Mouse (Mus musculus) naive thymus-derived CD4-positive, alpha-beta T cell, adult 2 months (primary cell): ENCODE measurements around the gene Slc30a2.
"Not testable (repeated sequence)": the region's sequence is repeated elsewhere in the genome, so short reads cannot be mapped to it uniquely, and the experiment has no call there.

Experiments
- DNase-seq: peaks from one replicate; pipeline ENCODE4 v3.0.0-alpha.2; 2011; ENCODE audit warnings: low read depth

Slc30a2 gene

GRCm38 (mm10) chr4:134357461-134357771 is 14.4 kb downstream of the Slc30a2 start:
- no peak for DNase-seq

DNA sequence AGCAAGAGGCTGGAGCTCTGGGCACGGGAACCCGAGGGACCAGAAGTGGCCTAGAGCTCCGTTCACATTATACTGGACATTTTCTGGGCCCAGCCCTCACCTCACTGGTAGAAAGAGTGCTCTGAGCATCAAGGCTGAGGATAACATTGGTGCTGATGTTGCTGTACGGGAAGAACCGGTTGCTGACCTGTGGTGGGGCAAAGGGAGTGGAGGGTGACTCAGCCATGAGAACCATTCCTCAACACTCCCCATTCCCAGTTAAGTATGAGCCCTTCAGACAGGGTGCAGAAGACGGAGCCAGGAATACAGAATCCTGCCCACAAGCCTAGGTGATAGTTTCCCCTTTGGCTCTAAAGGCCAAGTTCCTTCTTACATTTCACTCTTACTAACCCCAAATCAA is 16.7 kb downstream of the Slc30a2 start:
- no peak for DNase-seq

GRCm38 (mm10) chr4:134361215-134361614 is 18.2 kb downstream of the Slc30a2 start:
- peak; percentile 87 for DNase-seq

GRCm38 (mm10) chr4:134362124-134362523 is 19.1 kb downstream of the Slc30a2 start:
- no peak for DNase-seq

DNA sequence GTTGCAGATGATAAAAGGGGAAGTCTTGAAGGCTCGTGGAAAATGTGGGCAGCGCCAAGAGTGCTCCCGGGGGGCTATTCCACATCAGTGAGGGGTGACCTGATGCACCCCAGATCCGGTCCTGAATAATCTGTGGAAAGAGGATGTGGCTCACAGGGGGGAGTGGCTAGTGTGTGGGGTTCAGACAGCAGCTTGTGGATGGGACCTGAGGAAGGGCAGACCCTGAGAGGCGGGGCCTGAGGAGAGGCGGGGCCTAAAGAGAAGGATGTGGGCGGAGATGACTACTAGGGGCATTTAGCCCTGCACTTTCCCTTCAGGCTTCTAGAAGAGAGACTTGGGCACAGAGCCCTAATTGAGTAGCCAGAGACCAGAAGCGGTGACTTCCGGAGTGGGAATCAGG is 19.6 kb downstream of the Slc30a2 start:
- peak; percentile 85 for DNase-seq

DNA sequence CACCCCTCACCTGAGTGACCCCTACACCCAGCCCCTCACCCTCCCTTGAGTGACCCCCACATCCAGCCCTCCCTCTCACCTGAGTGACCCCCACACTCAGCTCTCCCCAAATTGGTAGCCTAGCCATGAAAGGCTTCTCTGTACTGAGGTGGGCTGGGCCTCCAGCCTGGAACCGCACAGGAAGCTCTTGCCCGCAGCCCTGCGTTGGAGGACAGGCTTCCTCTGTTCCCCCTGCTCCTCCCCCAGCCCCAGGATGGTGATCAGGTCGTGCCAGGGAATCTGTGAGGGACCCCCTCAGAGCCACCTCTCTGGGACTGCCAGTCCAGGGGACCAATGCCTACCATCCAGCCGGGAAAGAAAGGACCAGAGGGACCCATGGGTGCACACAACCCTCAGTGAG is 22.3 kb downstream of the Slc30a2 start:
- DNase-seq = peak; percentile 45

DNA sequence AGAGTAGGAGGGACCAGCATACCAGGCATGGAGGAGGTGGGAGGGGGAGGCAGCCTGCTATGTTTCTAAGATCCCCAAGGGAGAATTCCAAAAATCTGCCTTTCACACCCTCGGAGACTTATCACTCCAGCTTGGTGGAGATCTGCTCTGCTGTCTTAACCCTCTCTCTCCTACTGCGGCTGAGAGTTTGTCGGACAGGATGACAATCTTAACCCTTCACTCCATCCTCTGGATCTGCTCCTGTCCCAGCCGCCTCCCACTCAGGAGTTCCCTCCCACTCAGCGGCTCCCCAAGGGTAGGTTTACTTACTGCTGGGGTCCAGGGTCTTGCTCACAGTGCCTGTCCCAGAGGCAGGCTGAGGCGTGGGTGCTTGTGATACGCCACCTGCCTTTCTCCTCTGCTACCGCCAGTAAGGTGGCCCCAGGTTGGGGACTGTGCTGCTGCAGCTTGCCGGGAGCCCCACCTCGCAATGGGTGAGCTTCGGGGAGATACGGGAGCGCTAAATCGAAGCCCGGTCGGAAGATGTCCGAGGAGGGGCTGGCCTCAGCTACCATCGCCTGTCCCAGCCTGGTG is 27.8 kb downstream of the Slc30a2 start:
- peak; percentile 47 for DNase-seq

DNA sequence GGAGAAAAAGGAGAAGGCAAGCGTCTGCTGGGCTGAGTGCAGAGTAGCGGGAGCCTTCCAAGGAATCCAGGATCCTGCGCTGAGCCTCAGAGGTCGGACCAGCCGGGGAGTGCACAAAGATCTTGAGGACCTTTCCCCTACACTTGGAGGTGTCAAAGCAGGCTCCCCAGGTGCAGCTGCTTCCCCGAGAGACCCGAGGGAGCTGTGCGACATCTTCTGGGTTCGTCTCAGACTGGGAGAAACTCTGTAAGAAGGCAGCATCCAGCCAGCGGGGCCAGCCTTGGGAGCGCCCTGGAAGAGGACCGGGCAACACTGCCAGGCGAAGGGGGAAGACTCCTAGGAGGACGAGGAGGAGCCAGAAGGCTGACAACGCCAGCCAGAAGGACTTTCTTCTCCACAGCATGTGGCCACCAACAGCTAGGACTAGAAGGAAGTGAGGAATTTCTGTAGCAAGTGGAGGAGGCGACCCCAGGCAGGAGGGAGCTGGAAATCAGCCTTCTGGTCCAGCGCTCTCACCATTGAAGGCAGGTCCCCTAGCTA is 28.4 kb downstream of the Slc30a2 start:
- DNase-seq = peak; percentile 42

GRCm38 (mm10) chr4:134372294-134372747 is 29.3 kb downstream of the Slc30a2 start:
- peak; percentile 72 for DNase-seq

GRCm38 (mm10) chr4:134373295-134373694 is 30.3 kb downstream of the Slc30a2 start:
- DNase-seq = no peak

GRCm38 (mm10) chr4:134374306-134374705 is 31.3 kb downstream of the Slc30a2 start:
- no peak for DNase-seq

DNA sequence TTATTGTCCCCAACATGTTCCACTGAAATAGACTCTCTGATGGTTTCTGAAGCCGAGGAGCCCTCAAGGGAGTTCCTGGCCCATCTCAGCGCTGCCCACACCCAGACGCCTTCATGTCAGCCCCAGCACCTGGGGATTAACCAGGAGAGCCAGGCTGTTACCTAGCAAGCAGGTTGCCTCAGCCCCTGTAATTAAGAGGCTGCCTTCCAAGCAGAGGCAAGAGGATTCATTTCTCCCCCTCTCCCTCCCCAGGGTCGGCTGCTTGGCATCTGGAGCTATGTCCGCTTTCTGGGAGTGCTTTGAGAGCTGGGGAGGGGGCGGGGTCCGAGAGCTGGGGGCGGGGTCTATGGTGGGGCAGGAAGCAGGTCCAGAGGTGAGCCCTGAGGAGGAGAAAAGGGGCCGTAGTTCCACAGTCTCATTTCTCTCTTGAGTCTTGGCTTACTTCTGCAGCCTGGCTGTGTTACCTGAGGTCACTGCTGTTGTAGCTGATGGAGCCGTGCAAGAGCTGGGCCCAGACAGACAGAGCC is 35.2 kb downstream of the Slc30a2 start:
- no peak for DNase-seq

DNA sequence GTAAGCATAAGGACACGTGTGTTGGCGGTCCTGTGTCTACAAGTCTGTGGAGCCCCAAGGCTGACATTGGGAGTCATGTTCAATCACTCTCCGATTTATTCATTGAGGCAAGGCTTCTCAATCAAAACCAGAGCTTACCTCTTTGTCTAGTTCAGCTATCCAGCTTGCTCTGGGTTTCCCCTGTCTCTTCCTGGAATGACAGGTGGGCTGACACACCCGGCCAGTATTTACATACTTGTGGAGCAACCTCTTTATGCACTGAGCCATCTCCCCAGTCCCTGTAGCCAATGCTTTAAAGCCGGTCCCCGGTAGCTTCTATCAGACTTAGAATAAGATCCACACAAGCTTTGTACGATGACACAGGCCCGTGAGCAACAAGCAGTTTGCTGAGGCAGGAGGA is 36.5 kb downstream of the Slc30a2 start:
- DNase-seq = no peak

DNA sequence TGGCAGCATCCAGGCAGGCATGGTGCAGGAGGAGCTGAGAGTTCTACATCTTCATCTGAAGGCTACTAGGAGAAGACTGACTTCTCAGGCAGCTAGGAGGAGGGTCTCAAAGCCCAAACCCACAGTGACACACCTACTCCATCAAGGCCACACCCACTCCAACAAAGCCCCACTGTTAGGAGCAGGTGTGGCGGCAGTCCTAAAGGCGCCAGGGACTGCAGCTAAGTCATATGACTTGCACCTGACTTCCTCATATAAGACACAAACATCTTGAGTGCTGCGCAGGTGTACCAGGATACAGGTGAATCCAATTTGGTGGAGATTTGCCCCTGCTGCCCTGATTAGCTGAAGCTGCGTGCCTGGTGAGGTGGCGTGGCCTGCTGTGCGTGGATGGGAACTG is 40.8 kb downstream of the Slc30a2 start, which contains the start of gene Extl1:
TSS of gene Extl1 (minus strand) at position 101 of the 400 bp plus-strand sequence.
- DNase-seq = not testable (repeated sequence)

GRCm38 (mm10) chr4:134387268-134387667 is 44.3 kb downstream of the Slc30a2 start:
- DNase-seq = peak; percentile 70

DNA sequence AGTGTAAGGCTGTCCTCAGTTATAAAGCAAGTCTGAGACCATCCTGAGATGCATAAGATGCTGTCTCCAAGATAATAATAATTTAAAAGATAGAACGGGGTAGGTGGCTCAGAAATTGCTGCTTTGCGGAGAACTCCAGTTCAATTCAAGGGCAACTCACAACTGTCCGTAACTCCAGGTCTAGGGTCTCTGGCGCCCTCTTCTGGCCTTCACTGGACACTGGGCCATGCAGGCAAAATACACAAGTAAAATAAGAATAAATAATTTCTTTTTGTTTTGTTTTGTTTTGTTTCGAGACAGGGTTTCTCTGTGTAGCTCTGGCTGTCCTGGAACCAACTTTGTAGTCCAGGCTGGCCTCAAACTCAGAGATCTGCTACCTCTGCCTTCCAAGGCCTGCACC is 45.4 kb downstream of the Slc30a2 start:
- DNase-seq = peak; percentile 86

GRCm38 (mm10) chr4:134391636-134392035 is 48.7 kb downstream of the Slc30a2 start:
- no peak for DNase-seq

DNA sequence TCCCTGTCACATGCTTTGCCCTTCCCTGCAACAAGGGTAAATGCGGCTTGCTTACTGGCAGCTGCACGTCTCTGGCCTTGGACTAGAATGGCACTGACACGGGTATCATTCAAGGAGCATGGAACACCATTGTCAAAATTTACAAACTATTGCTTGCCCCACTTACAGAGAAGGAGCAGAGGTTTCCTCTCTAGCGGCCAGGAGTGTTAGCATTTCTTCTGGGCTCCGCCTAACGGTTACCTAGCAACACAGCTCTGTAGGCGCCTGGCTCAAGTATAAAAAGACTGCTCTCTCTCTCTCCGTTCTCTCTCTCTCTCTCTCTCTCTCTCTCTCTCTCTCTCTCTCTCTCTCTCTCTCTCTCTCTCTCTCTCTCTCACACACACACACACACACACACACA is 49.6 kb downstream of the Slc30a2 start:
- peak; percentile 74 for DNase-seq

DNA sequence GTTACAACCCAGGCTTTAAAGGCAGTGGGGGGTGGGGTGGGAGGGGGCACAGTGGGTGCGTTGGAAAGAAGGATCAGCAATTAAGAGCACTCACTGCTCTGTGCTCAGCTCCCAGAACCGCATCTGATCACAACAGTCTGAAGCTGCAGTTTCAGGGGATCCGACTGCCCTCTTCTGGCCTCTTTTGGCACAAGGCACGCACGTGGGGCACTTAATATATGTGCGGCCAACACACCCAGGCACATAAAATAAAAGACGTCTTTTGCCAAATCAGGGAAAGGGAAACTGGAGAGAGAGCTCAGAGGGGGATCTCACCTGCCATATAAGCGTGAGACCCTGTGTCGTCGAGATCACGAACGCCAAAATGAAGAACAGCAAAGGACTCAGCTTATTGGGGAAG is 50.0 kb downstream of the Slc30a2 start:
- DNase-seq = peak; percentile 50

DNA sequence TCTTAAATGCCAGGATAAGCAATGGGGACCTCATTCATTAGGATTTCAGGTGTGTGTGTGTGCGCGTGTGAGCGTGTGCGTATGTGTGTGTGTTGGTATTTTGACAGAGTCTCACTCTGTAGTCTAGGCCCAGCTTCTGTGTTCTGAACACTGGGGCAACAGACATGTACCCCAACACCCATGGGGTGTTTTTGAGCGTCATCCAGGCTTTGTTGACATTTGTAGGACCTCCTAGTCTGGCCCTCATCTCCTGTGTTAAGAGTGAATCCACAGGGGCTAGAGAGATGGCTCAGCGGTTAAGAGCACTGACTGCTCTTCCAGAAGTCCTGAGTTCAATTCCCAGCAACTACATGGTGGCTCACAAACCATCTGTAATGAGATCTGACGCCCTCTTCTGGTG is 52.2 kb downstream of the Slc30a2 start:
- DNase-seq = no peak

GRCm38 (mm10) chr4:134395977-134396825 is 53.2 kb downstream of the Slc30a2 start, which contains the start of gene Pafah2:
Pafah2 (plus strand) TSS chr4:134396320.
- peak; percentile 98 for DNase-seq

GRCm38 (mm10) chr4:134397121-134397520 is 54.1 kb downstream of the Slc30a2 start:
- DNase-seq = no peak

DNA sequence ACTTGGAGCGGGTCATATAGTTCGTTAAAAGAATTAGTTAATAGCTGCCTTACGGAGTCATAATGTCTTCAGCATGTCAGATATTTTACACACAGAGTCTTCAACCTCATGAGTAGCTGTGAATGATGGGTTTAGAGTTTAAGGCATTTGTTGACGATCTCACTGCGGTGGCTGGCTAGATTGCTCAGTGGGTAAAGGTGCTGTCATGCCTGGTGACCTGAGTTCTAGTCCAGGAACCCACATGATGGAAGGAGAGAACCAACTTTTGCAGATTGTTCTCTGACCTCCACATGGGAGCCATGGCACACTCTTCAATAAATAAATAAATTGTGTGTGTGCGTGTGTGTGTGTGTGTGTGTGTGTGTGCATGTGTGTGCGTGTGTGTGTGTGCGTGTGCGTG is 54.8 kb downstream of the Slc30a2 start:
- DNase-seq = no peak
